Mouse (Mus musculus): ENCODE data around the gene Cdc42bpb. TPM values are rescaled to one million over a fixed set of nuclear protein-coding genes. Genes with fewer than 3 reads are reported as not detected.

Gene Cdc42bpb
- polyA plus RNA-seq (2012; rRNA removed; ENCODE audit: low replicate concordance) = 141 and 261 TPM in 2 replicates

GRCm38 (mm10) chr12:111377376-111377973, at the start of gene Cdc42bpb:
TSS of gene Cdc42bpb (minus strand) at chr12:111377718.

GRCm38 (mm10) chr12:111416921-111417779, 39.6 kb upstream of the Cdc42bpb start, which contains the start of gene Exoc3l4:
TSS of gene Exoc3l4 (plus strand) at chr12:111417017.

GRCm38 (mm10) chr12:111406622-111407021, 29.1 kb upstream of the Cdc42bpb start, which contains the start of gene Lbhd2:
TSS of gene Lbhd2 (plus strand) at chr12:111406809.

GRCm38 (mm10) chr12:111270629-111271277, 106.8 kb downstream of the Cdc42bpb start, which contains the start of gene Amn:
TSS of gene Amn (plus strand) at chr12:111271095.

Other genes with a start within 250 kb of the Cdc42bpb start
- gene Traf3, start 211.3 kb downstream of the Cdc42bpb start, polyA plus RNA-seq (2012; rRNA removed; ENCODE audit: low replicate concordance) = 21.6 and 36.0 TPM in 2 replicates
- not detected in 2 replicates for gene 4930595D18Rik, start 193.2 kb downstream of the Cdc42bpb start, polyA plus RNA-seq (2012; rRNA removed; ENCODE audit: low replicate concordance)
- gene Amn, start 106.6 kb downstream of the Cdc42bpb start, polyA plus RNA-seq (2012; rRNA removed; ENCODE audit: low replicate concordance) = 1.5 and 5.1 TPM in 2 replicates
- 0.95 and 1.8 TPM in 2 replicates for gene Lbhd2, start 29.1 kb upstream of the Cdc42bpb start, polyA plus RNA-seq (2012; rRNA removed; ENCODE audit: low replicate concordance)
- gene Exoc3l4, start 39.3 kb upstream of the Cdc42bpb start, polyA plus RNA-seq (2012; rRNA removed; ENCODE audit: low replicate concordance) = 23.7 and 30.8 TPM in 2 replicates
- 25.8 and 47.6 TPM in 2 replicates for gene Tnfaip2, start 64.8 kb upstream of the Cdc42bpb start, polyA plus RNA-seq (2012; rRNA removed; ENCODE audit: low replicate concordance)
- 2.4 and 8.7 TPM in 2 replicates for gene Gm266, start 108.1 kb upstream of the Cdc42bpb start, polyA plus RNA-seq (2012; rRNA removed; ENCODE audit: low replicate concordance)
- gene Eif5, start 160.3 kb upstream of the Cdc42bpb start, polyA plus RNA-seq (2012; rRNA removed; ENCODE audit: low replicate concordance) = 64.1 and 99.3 TPM in 2 replicates
- 23.9 and 25.1 TPM in 2 replicates for gene Mark3, start 196.8 kb upstream of the Cdc42bpb start, polyA plus RNA-seq (2012; rRNA removed; ENCODE audit: low replicate concordance)